Mouse (Mus musculus): Measurements from ENCODE around the gene P4ha2.

P4ha2 gene

GRCm38 (mm10) chr11:54107239-54107638, 7.3 kb downstream of the P4ha2 start:
- DNase-seq (ENCODE audit: low spot score): no peak

- no peak for DNase-seq (ENCODE audit: low spot score)
Observed at GRCm38 (mm10) chr11:54108131-54108530, 8.2 kb downstream of the P4ha2 start.

- no peak for DNase-seq (ENCODE audit: low spot score)
Observed at GRCm38 (mm10) chr11:54108894-54109293, 9.0 kb downstream of the P4ha2 start.

GRCm38 (mm10) chr11:54111291-54111690, 11.4 kb downstream of the P4ha2 start:
- no peak for DNase-seq (ENCODE audit: low spot score)

- DNase-seq (ENCODE audit: low spot score): no peak
Observed at GRCm38 (mm10) chr11:54111976-54112741, 12.3 kb downstream of the P4ha2 start.

GRCm38 (mm10) chr11:54112920-54113319, 13.0 kb downstream of the P4ha2 start:
- DNase-seq (ENCODE audit: low spot score): peak; percentile 87

GRCm38 (mm10) chr11:54113352-54113751, 13.5 kb downstream of the P4ha2 start:
- no peak for DNase-seq (ENCODE audit: low spot score)

GRCm38 (mm10) chr11:54114746-54115145, 14.9 kb downstream of the P4ha2 start:
- DNase-seq (ENCODE audit: low spot score): no peak

- no peak for DNase-seq (ENCODE audit: low spot score)
Observed at GRCm38 (mm10) chr11:54115301-54115700, 15.4 kb downstream of the P4ha2 start.

GRCm38 (mm10) chr11:54115911-54116310, 16.0 kb downstream of the P4ha2 start:
- DNase-seq (ENCODE audit: low spot score): no peak

- no peak for DNase-seq (ENCODE audit: low spot score)
Observed at GRCm38 (mm10) chr11:54116406-54116805, 16.5 kb downstream of the P4ha2 start.

GRCm38 (mm10) chr11:54117096-54117495, 17.2 kb downstream of the P4ha2 start:
- no peak for DNase-seq (ENCODE audit: low spot score)

- DNase-seq (ENCODE audit: low spot score): no peak
Observed at GRCm38 (mm10) chr11:54119126-54119525, 19.2 kb downstream of the P4ha2 start.

GRCm38 (mm10) chr11:54119740-54120360, 20.0 kb downstream of the P4ha2 start:
- no peak for DNase-seq (ENCODE audit: low spot score)

- no peak for DNase-seq (ENCODE audit: low spot score)
Observed at GRCm38 (mm10) chr11:54122416-54123264, 22.7 kb downstream of the P4ha2 start.

GRCm38 (mm10) chr11:54125982-54126648, 26.2 kb downstream of the P4ha2 start:
- DNase-seq (ENCODE audit: low spot score): no peak

GRCm38 (mm10) chr11:54126654-54127374, 26.9 kb downstream of the P4ha2 start:
- DNase-seq (ENCODE audit: low spot score): no peak

GRCm38 (mm10) chr11:54127397-54127796, 27.5 kb downstream of the P4ha2 start:
- no peak for DNase-seq (ENCODE audit: low spot score)

GRCm38 (mm10) chr11:54129955-54130354, 30.1 kb downstream of the P4ha2 start:
- DNase-seq (ENCODE audit: low spot score): no peak

GRCm38 (mm10) chr11:54130721-54131120, 30.8 kb downstream of the P4ha2 start:
- no peak for DNase-seq (ENCODE audit: low spot score)

- DNase-seq (ENCODE audit: low spot score): no peak
Observed at GRCm38 (mm10) chr11:54132290-54132689, 32.4 kb downstream of the P4ha2 start.

Data from testis, postnatal 14 days (tissue).